Mouse (Mus musculus) kidney, adult 2 months (tissue): ENCODE measurements around the gene Ptprg.

Experiments
- CTCF ChIP-seq: fragments of 200-500 bp; conservative IDR thresholded peaks from 2 replicates; pipeline ENCODE4 v1.5.1; 2011; ENCODE audit warnings: low read depth, mild to moderate bottlenecking, control low read depth, low read length, moderate library complexity, mixed read lengths; ENCODE audit not compliant: insufficient read depth, insufficient read length
- POLR2A ChIP-seq: fragments of 200-500 bp; IDR thresholded peaks from one replicate; pipeline ENCODE4 v1.6.1; 2011; ENCODE audit warnings: low read depth, low read length, control low read depth

GRCm38 (mm10) chr14:11630736-11631135, 77.4 kb downstream of the Ptprg start:
- no peak for TF ChIP-seq CTCF
- no peak for TF ChIP-seq POLR2A
